In genomic region chr8:110902579-110902965, GRCm38 (mm10) we compare ENCODE assay signal across 8 mouse cellular contexts. TPM values are rescaled to one million over a fixed set of nuclear protein-coding genes. Genes with fewer than 3 reads are reported as not detected.
DNase-seq lines count a peak whose midpoint lies in the region; ATAC-seq and TF ChIP-seq lines count a peak whose summit lies in the region.

No protein-coding gene starts in this region.

- no peak overlapping the region for H3K27ac ChIP-seq in neural tube, embryonic 11.5 days (ENCODE audit: low read depth, low read length)
- H3K27ac ChIP-seq in liver, embryonic 14.5 days: no peak overlapping the region

- H3K9ac ChIP-seq in neural tube, embryonic 11.5 days (ENCODE audit: low read length): no peak overlapping the region
- peak overlapping the region; percentile 38 for H3K9ac ChIP-seq in liver, embryonic 14.5 days (replicated peaks)

- no peaks in the 10 kb centered on the region for H3K27me3 ChIP-seq in erythroblast, embryonic 14.5 days (ENCODE audit: control insufficient read depth)
- H3K27me3 ChIP-seq in neural tube, embryonic 11.5 days (ENCODE audit: control insufficient read depth, insufficient read depth, low read length): no peaks in the 10 kb centered on the region
- no peaks in the 10 kb centered on the region for H3K27me3 ChIP-seq in liver, embryonic 14.5 days (ENCODE audit: control insufficient read depth, insufficient read depth, low read length)

- 61% methylated on average over 2 of the region's 2 CpGs for WGBS in neural tube, embryonic 11.5 days
- 16% methylated on average over 2 of the region's 2 CpGs for WGBS in liver, embryonic 14.5 days (ENCODE audit: insufficient replicate concordance)

- H3K4me1 ChIP-seq in erythroblast, embryonic 14.5 days (ENCODE audit: control insufficient read depth): peaks cover 21% of the 10 kb centered on the region
- H3K4me1 ChIP-seq in neural tube, embryonic 11.5 days (ENCODE audit: control insufficient read depth, insufficient read depth, low read length): no peaks in the 10 kb centered on the region
- H3K4me1 ChIP-seq in liver, embryonic 14.5 days (replicated peaks; ENCODE audit: control insufficient read depth in 2 of 2, insufficient read depth in 2 of 2, low read length in 1 of 2): peaks cover 6 to 9% of the 10 kb centered on the region in 2 experiments; a peak in 3 of 4 replicates

- peak overlapping the region; percentile 45 for H3K4me2 ChIP-seq in neural tube, embryonic 11.5 days (ENCODE audit: low read depth)
- H3K4me2 ChIP-seq in liver, embryonic 14.5 days (ENCODE audit: low read depth): peak overlapping the region; percentile 86

- H3K4me3 ChIP-seq in erythroblast, embryonic 14.5 days (replicated peaks): peak overlapping the region; percentile 75
- H3K4me3 ChIP-seq in neural tube, embryonic 11.5 days (ENCODE audit: low read depth, low read length): peak overlapping the region; percentile 55; the same call in 1 of the 2 replicates
- peak overlapping the region; percentile 85 to 92; a peak in 3 of 4 replicates for H3K4me3 ChIP-seq in liver, embryonic 14.5 days (ENCODE audit: insufficient read depth in 1 of 2, low read depth in 2 of 2, low read length in 2 of 2)

- TF ChIP-seq EP300 in liver, embryonic 14.5 days (IDR thresholded peaks at IDR 0.05; ENCODE audit: low read depth): no peak

- peak; percentile 8; the same call in 1 of the 2 replicates for TF ChIP-seq CTCF in liver, embryonic 14.5 days (IDR thresholded peaks at IDR 0.05; ENCODE audit: low read depth)

- no peak for ATAC-seq in erythroblast, adult 5-6 weeks (replicated peaks; ENCODE audit: low FRiP score, poor library complexity, severe bottlenecking)
- no peak for ATAC-seq in neural tube, embryonic 11.5 days (ENCODE audit: insufficient read depth, low FRiP score, low TSS enrichment)
- peak; percentile 36; the same call in 1 of the 2 replicates for ATAC-seq in liver, embryonic 14.5 days (ENCODE audit: insufficient read depth)
- ATAC-seq in megakaryocyte progenitor cell, adult 5-6 weeks (replicated peaks; ENCODE audit: poor library complexity): no peak

- H3K9me3 ChIP-seq in erythroblast, embryonic 14.5 days (ENCODE audit: control insufficient read depth, low read length): no peaks in the 10 kb centered on the region
- no peaks in the 10 kb centered on the region for H3K9me3 ChIP-seq in neural tube, embryonic 11.5 days (ENCODE audit: control insufficient read depth, low read length)
- H3K9me3 ChIP-seq in liver, embryonic 14.5 days (ENCODE audit: control insufficient read depth, low read length): no peaks in the 10 kb centered on the region

- no peak for DNase-seq in neural tube, embryonic 11.5 days (ENCODE audit: low spot score)
- DNase-seq in neural tube, embryonic 10.5 days (ENCODE audit: extremely low spot score, low spot score): no peak
- DNase-seq in liver, embryonic 14.5 days (ENCODE audit: low read depth in 3 of 3, low spot score in 3 of 3): no peak
- no peak for DNase-seq in ovary, postnatal 10 days (ENCODE audit: low spot score)
- no peak for DNase-seq in cerebellum, postnatal 14 days

- peaks cover 13% of the 10 kb centered on the region for H3K36me3 ChIP-seq in erythroblast, embryonic 14.5 days (ENCODE audit: control insufficient read depth)
- H3K36me3 ChIP-seq in neural tube, embryonic 11.5 days (ENCODE audit: control insufficient read depth, insufficient read depth, low read length): no peaks in the 10 kb centered on the region
- no peaks in the 10 kb centered on the region for H3K36me3 ChIP-seq in liver, embryonic 14.5 days (replicated peaks; ENCODE audit: control insufficient read depth, insufficient read depth, low read depth)

RNA-seq across cellular contexts. Expression of gene Fuk, which starts 0.3 kb away (rescaled TPM):
- 0.31 and 0.47 TPM in 2 replicates for polyA plus RNA-seq in erythroblast, embryonic 14.5 days (2012)
- 0.58 and 3.3 TPM in 2 replicates for total RNA-seq in erythroblast, adult 5-6 weeks (2015; ENCODE audit: low replicate concordance)
- 0.68 and 0.98 TPM in 2 replicates for total RNA-seq in erythroblast, adult 5-6 weeks (2017; ENCODE audit: low replicate concordance)
- polyA plus RNA-seq in neural tube, embryonic 11.5 days (2014; fragmentation: Nextera tagmentation; extraction: Ambion mirVana): 6.4 and 7.5 TPM in 2 replicates
- 2.5 and 2.8 TPM in 2 replicates for polyA plus RNA-seq in liver, embryonic 14.5 days (2012; rRNA removed)
- 1.3 and 1.5 TPM in 2 replicates for polyA plus RNA-seq in liver, embryonic 14.5 days (2014; fragmentation: Nextera tagmentation; extraction: Ambion mirVana)
- 2.6 and 3.0 TPM in 2 replicates for total RNA-seq in megakaryocyte progenitor cell, adult 5-6 weeks (2015)
- total RNA-seq in megakaryocyte progenitor cell, adult 5-6 weeks (2017): 3.0 and 6.0 TPM in 2 replicates

RNA-seq across cellular contexts. Expression of gene St3gal2, which starts 17.1 kb away (rescaled TPM):
- 8.8 and 11.7 TPM in 2 replicates for polyA plus RNA-seq in erythroblast, embryonic 14.5 days (2012)
- total RNA-seq in erythroblast, adult 5-6 weeks (2015; ENCODE audit: low replicate concordance): 60.1 and 66.5 TPM in 2 replicates
- 66.0 and 95.1 TPM in 2 replicates for total RNA-seq in erythroblast, adult 5-6 weeks (2017; ENCODE audit: low replicate concordance)
- polyA plus RNA-seq in neural tube, embryonic 11.5 days (2014; fragmentation: Nextera tagmentation; extraction: Ambion mirVana): 18.2 and 19.1 TPM in 2 replicates
- 10.6 and 11.7 TPM in 2 replicates for polyA plus RNA-seq in liver, embryonic 14.5 days (2012; rRNA removed)
- 9.6 and 11.8 TPM in 2 replicates for polyA plus RNA-seq in liver, embryonic 14.5 days (2014; fragmentation: Nextera tagmentation; extraction: Ambion mirVana)
- 5.8 and 6.5 TPM in 2 replicates for total RNA-seq in megakaryocyte progenitor cell, adult 5-6 weeks (2015)
- total RNA-seq in megakaryocyte progenitor cell, adult 5-6 weeks (2017): 4.3 and 6.9 TPM in 2 replicates

RNA-seq across cellular contexts. Expression of gene Sf3b3, which starts 56.0 kb away (rescaled TPM):
- polyA plus RNA-seq in erythroblast, embryonic 14.5 days (2012): 0.49 and 0.52 TPM in 2 replicates
- total RNA-seq in erythroblast, adult 5-6 weeks (2015; ENCODE audit: low replicate concordance): 28.8 and 50.5 TPM in 2 replicates
- 41.1 and 52.9 TPM in 2 replicates for total RNA-seq in erythroblast, adult 5-6 weeks (2017; ENCODE audit: low replicate concordance)
- polyA plus RNA-seq in neural tube, embryonic 11.5 days (2014; fragmentation: Nextera tagmentation; extraction: Ambion mirVana): 201 and 217 TPM in 2 replicates
- polyA plus RNA-seq in liver, embryonic 14.5 days (2012; rRNA removed): 31.3 and 34.2 TPM in 2 replicates
- polyA plus RNA-seq in liver, embryonic 14.5 days (2014; fragmentation: Nextera tagmentation; extraction: Ambion mirVana): 54.7 and 60.8 TPM in 2 replicates
- 123 and 140 TPM in 2 replicates for total RNA-seq in megakaryocyte progenitor cell, adult 5-6 weeks (2015)
- 162 and 197 TPM in 2 replicates for total RNA-seq in megakaryocyte progenitor cell, adult 5-6 weeks (2017)

RNA-seq across cellular contexts. Expression of gene Cog4, which starts 56.2 kb away (rescaled TPM):
- polyA plus RNA-seq in erythroblast, embryonic 14.5 days (2012): 0.56 and 0.67 TPM in 2 replicates
- total RNA-seq in erythroblast, adult 5-6 weeks (2015; ENCODE audit: low replicate concordance): 3.6 and 8.1 TPM in 2 replicates
- total RNA-seq in erythroblast, adult 5-6 weeks (2017; ENCODE audit: low replicate concordance): 25.8 and 42.4 TPM in 2 replicates
- polyA plus RNA-seq in neural tube, embryonic 11.5 days (2014; fragmentation: Nextera tagmentation; extraction: Ambion mirVana): 71.0 and 73.5 TPM in 2 replicates
- polyA plus RNA-seq in liver, embryonic 14.5 days (2012; rRNA removed): 12.8 and 14.7 TPM in 2 replicates
- polyA plus RNA-seq in liver, embryonic 14.5 days (2014; fragmentation: Nextera tagmentation; extraction: Ambion mirVana): 23.8 and 25.3 TPM in 2 replicates
- 10.7 and 11.2 TPM in 2 replicates for total RNA-seq in megakaryocyte progenitor cell, adult 5-6 weeks (2015)
- total RNA-seq in megakaryocyte progenitor cell, adult 5-6 weeks (2017): 27.7 and 30.7 TPM in 2 replicates

Comparison
In these comparisons a context has a peak if more than half of its experiments do, and no peak if none do; other contexts are left out.
1. RNA of gene Sf3b3, which starts 56.0 kb away (polyA plus RNA-seq): 201 to 217 TPM in neural tube, embryonic 11.5 days and 31.3 to 60.8 TPM in liver, embryonic 14.5 days; 0.49 to 0.52 TPM in erythroblast, embryonic 14.5 days; every median in the first group is over 10 times any median in the second.
2. Peak in every context shown above with its lines, with median percentiles within 50 percentile points of each other: H3K4me3 ChIP-seq.